Mouse (Mus musculus) cortical plate, adult 2 months (tissue): ENCODE measurements around the gene Ndc1.

Experiments
- CTCF ChIP-seq: fragments of 200-500 bp; IDR thresholded peaks from 2 replicates; pipeline ENCODE4 v1.5.1; 2011; ENCODE audit warnings: mild to moderate bottlenecking, control low read depth, low read length; ENCODE audit not compliant: insufficient read depth; ENCODE audit errors: extremely low read depth
- POLR2A ChIP-seq: fragments of 200-500 bp; IDR thresholded peaks from 2 replicates; pipeline ENCODE4 v1.6.1; 2011; ENCODE audit warnings: mild to moderate bottlenecking, low read length, control low read depth; ENCODE audit not compliant: insufficient read depth; ENCODE audit errors: extremely low read depth

GRCm38 (mm10) chr4:107354126-107354525 lies 13.5 kb upstream of the Ndc1 start:
- TF ChIP-seq CTCF, result no peak
- no peak for TF ChIP-seq POLR2A
